Mouse (Mus musculus) forebrain, embryonic 14.5 days (tissue): Measurements from ENCODE around the gene Gm4707. TPM values are rescaled to one million over a fixed set of nuclear protein-coding genes. Genes with fewer than 3 reads are reported as not detected.

Experiments used
- ATAC-seq: fragments of 200-750 bp; cut with Nextera tagmentation; 2 replicates; pipeline ENCODE4 v1.8.0; 2017; ENCODE audit warnings: mild to moderate bottlenecking, moderate library complexity
- DNase-seq: peaks from one replicate; pipeline ENCODE4 v3.0.0-alpha.2; 2015; ENCODE audit warnings: low spot score
- H3K27ac ChIP-seq: fragments of 300-500 bp; sonication (generic); 2 replicates; pipeline ENCODE4 v1.5.1; 2014; ENCODE audit warnings: low read depth, mild to moderate bottlenecking, control low read depth, low read length, moderate library complexity
- H3K27me3 ChIP-seq: fragments of 300-500 bp; sonication (generic); replicated peaks from 2 replicates; pipeline ENCODE4 v1.6.1; 2014; ENCODE audit warnings: low read length, control low read depth, mixed read lengths; ENCODE audit not compliant: control insufficient read depth, insufficient read depth
- H3K36me3 ChIP-seq: fragments of 300-500 bp; sonication (generic); 2 replicates; pipeline ENCODE4 v1.6.1; 2014; ENCODE audit warnings: low read length, control low read depth; ENCODE audit not compliant: control insufficient read depth, insufficient read depth
- H3K4me1 ChIP-seq: fragments of 300-500 bp; sonication (generic); 2 replicates; pipeline ENCODE4 v1.6.1; 2014; ENCODE audit warnings: antibody characterized with exemption, low read length, control low read depth; ENCODE audit not compliant: control insufficient read depth, insufficient read depth
- H3K4me2 ChIP-seq: fragments of 300-500 bp; sonication (generic); 2 replicates; pipeline ENCODE4 v1.6.1; 2014; ENCODE audit warnings: mild to moderate bottlenecking, control low read depth, low read length
- H3K4me3 ChIP-seq: fragments of 300-500 bp; sonication (generic); 2 replicates; pipeline ENCODE4 v1.5.1; 2014; ENCODE audit warnings: low read depth, low read length, control low read depth
- H3K9ac ChIP-seq: fragments of 300-500 bp; sonication (generic); 2 replicates; pipeline ENCODE4 v1.6.1; 2014; ENCODE audit warnings: mild to moderate bottlenecking, low read length, control low read depth, moderate library complexity
- H3K9me3 ChIP-seq: fragments of 300-500 bp; sonication (generic); replicated peaks from 2 replicates; pipeline ENCODE4 v1.6.1; 2016; ENCODE audit warnings: low read length, control low read depth, mixed read lengths; ENCODE audit not compliant: control insufficient read depth
- WGBS: fragments of 180-500 bp; shearing (Covaris S2); extraction: QIAGEN DNeasy Blood & Tissue Kit; methylation state at CpG from one replicate; pipeline ENCODE4 v1.1.7; 2014; 5-methylcytosine and 5-hydroxymethylcytosine counted together
- polyA plus RNA-seq: library from polyadenylated mRNA; unstranded; fragments of >200 nt; fragmentation: Nextera tagmentation; extraction: Ambion mirVana; gene quantifications from 2 replicates; pipeline ENCODE4 v1.2.1, GENCODE M21; 2014

Gm4707 gene
- 0.43 and 0.45 TPM in 2 replicates for polyA plus RNA-seq

DNA sequence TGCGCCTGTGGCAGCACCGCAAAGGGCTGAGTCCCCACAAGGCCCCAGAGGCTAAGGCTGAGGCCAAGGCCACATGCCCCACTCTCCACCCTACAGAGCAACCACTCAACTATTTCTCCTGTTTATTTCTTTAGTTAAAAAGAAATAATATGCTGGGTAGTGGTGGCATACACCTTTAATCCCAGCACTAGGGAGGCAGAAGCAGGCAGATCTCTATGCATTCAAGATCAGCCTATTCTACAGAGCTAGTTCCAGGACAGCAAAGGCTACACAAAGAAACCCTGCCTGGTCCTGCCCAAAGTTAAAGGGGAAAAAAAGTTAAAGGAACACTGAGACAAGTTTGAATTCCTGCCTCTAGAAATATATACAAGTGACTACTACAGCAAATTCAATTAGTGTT lies at the start of gene Gm4707:
Gene Gm4707 (minus strand): TSS at position 101 of the 400 bp plus-strand sequence.
- DNase-seq = no peak
- Histone ChIP-seq H3K27ac (no peak within 1 kb of the TSS), H3K9ac (no peak within 1 kb of the TSS), H3K4me2 (no peak within 1 kb of the TSS), H3K36me3 (peaks cover 43% of the 10 kb centered on the region), H3K9me3 (no peaks in the 10 kb centered on the region), H3K27me3 (no peaks in the 10 kb centered on the region), H3K4me3 (no peak within 1 kb of the TSS), H3K4me1 (no peaks in the 10 kb centered on the region)
- WGBS = 98% methylated on average over 2 of the region's 2 CpGs
- ATAC-seq = no peak

DNA sequence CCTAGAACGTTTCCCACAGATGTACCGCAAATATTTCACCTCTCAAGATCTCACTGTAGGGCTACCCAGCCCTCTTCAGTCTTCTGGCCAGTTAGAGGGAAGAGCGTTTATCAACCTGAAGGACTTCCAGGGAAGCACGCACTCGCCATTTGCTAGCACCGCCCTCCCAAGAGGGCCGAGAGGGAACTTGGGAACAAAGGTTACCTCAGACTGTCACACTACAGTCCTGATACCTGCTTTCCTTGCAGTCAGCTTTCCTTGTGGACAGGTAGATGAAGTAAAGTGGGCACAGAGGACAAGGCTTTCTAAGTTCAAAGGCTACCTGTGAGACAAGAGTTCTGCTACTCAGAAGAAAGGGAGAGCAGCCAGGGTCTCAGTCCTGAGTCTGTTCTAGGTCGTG lies 47.1 kb upstream of the Gm4707 start:
- Histone ChIP-seq H3K4me2 (no peak overlapping the region), H3K9me3 (no peaks in the 10 kb centered on the region), H3K27me3 (no peaks in the 10 kb centered on the region), H3K4me1 (no peaks in the 10 kb centered on the region), H3K4me3 (no peak overlapping the region), H3K27ac (no peak overlapping the region), H3K36me3 (peaks cover 59% of the 10 kb centered on the region), H3K9ac (no peak overlapping the region)
- 91% methylated on average over 8 of the region's 8 CpGs for WGBS
- no peak for ATAC-seq
- DNase-seq = no peak

DNA sequence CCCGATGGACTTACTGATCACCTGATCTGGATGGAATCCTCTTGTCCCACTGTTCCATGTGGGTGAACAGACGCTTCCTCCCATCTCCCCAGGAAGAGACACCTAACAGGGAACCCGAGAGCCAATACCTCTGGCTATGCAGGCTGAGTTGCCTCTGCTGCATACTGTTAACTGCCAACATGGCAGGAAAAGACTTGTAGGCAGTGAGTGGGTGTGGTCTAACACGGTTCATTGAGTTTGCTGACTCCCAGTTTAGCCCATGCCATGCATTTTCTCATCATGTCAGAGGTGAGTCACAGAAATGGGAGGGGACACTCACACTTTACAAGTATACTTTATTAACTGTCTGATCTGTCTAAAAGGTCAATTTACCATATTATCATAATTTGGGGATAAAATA lies 36.1 kb upstream of the Gm4707 start:
- H3K4me3 ChIP-seq = no peak overlapping the region
- no peak overlapping the region for H3K4me2 ChIP-seq
- no peak overlapping the region for H3K9ac ChIP-seq
- H3K27ac ChIP-seq = no peak overlapping the region
- ATAC-seq (no peak), DNase-seq (no peak)
- WGBS = 91% methylated on average over 4 of the region's 4 CpGs
- H3K4me1 ChIP-seq = no peaks in the 10 kb centered on the region
- H3K27me3 ChIP-seq = no peaks in the 10 kb centered on the region
- H3K36me3 ChIP-seq = peaks cover 53% of the 10 kb centered on the region
- no peaks in the 10 kb centered on the region for H3K9me3 ChIP-seq

DNA sequence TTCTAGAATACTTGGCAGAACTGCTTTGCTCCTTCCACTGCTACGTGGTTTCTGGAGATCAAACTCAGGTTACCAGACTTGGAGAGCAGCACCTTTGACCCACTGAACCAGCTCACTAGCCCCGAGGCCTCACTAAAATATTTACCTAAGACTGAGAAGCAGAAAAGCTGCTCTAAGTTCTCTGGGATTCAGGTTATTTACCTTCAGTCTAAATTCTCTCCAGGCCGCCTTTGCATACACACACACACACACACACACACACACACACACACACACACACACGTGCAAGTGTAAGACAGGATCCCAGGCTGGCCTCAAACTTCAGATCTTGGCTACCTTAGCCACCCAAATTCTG lies 31.6 kb upstream of the Gm4707 start:
- H3K4me3 ChIP-seq = no peak overlapping the region
- 80% methylated on average over 4 of the region's 4 CpGs for WGBS
- H3K9ac ChIP-seq = no peak overlapping the region
- H3K4me2 ChIP-seq = no peak overlapping the region
- H3K27me3 ChIP-seq = no peaks in the 10 kb centered on the region
- ATAC-seq (no peak), DNase-seq (no peak)
- no peaks in the 10 kb centered on the region for H3K4me1 ChIP-seq
- no peak overlapping the region for H3K27ac ChIP-seq
- no peaks in the 10 kb centered on the region for H3K9me3 ChIP-seq
- H3K36me3 ChIP-seq = peaks cover 19% of the 10 kb centered on the region

DNA sequence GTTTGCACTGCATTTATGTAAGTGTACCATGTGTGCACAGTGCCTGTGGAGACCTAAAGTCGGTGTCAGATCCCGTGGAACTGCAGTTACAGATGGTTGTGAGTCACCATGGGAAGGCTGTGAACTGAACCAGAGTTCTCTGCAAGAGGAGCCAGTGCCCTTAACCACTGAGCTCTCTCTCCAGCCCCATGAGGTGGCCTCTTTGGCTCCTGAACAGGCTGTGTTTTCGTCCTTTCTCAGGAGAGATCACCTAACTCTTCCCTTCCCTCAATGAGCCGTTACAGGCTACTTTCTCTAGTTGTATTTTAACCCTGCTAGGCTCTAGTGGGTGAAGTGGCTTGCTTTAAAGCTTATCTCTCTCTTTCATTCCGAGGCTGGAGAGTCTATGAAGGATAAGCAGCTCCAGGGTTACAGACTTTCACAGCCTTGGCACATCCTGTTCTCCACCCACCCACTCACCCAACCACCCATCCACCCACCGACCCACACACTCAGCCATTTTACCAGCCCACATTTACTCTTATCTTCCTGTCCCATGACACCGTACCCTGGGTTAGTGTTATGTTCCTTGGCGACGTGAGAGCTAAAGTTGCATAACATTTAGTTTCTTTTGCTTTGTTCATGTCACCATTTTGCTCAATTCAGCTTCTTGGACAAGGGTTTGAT lies 31.1 kb upstream of the Gm4707 start:
- no peaks in the 10 kb centered on the region for H3K9me3 ChIP-seq
- H3K4me2 ChIP-seq = no peak overlapping the region
- no peak overlapping the region for H3K4me3 ChIP-seq
- H3K27ac ChIP-seq = no peak overlapping the region
- H3K27me3 ChIP-seq = no peaks in the 10 kb centered on the region
- DNase-seq (no peak), ATAC-seq (no peak)
- peaks cover 15% of the 10 kb centered on the region for H3K36me3 ChIP-seq
- no peaks in the 10 kb centered on the region for H3K4me1 ChIP-seq
- H3K9ac ChIP-seq = no peak overlapping the region
- 87% methylated on average over 9 of the region's 9 CpGs for WGBS

DNA sequence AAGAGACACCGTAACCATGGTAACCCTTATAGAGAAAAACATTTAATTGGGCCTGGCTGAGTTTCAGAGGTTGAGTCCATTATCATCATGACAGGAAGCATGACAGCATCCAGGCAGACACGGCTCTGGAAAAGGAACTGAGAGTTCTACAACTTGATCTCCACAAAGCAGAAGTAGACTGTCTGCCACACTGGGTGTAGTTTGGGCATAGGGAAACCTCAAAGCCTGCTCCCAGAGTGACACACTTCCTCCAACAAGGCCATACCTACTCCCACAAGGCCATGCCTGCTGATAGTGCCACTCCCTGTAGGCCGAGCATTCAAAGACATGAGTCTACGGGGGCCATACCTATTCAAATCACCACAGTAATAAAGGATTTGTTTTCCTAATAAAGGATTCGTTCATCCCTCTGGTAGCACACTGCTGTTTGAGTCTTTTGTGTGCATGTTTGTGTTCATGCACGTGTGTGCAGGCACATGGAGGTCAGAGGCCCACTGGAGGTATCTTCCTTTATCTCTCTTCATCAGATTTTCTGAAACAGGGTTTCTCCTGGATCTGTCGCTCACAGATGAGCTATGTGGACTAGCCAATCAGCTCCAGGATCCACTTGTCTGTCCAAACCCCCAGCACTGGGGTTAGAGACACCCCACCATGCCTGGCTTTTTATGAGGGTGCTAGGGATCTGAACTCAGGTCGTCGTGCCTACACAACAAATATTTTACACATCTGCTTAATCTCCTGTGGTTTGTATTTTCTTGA lies 30.2 kb upstream of the Gm4707 start:
- Histone ChIP-seq H3K4me3 (no peak overlapping the region), H3K9me3 (no peaks in the 10 kb centered on the region), H3K9ac (no peak overlapping the region), H3K4me1 (no peaks in the 10 kb centered on the region), H3K4me2 (no peak overlapping the region), H3K27me3 (no peaks in the 10 kb centered on the region), H3K27ac (no peak overlapping the region), H3K36me3 (peaks cover 6% of the 10 kb centered on the region)
- WGBS = 76% methylated on average over 9 of the region's 9 CpGs
- ATAC-seq (no peak), DNase-seq (no peak)

DNA sequence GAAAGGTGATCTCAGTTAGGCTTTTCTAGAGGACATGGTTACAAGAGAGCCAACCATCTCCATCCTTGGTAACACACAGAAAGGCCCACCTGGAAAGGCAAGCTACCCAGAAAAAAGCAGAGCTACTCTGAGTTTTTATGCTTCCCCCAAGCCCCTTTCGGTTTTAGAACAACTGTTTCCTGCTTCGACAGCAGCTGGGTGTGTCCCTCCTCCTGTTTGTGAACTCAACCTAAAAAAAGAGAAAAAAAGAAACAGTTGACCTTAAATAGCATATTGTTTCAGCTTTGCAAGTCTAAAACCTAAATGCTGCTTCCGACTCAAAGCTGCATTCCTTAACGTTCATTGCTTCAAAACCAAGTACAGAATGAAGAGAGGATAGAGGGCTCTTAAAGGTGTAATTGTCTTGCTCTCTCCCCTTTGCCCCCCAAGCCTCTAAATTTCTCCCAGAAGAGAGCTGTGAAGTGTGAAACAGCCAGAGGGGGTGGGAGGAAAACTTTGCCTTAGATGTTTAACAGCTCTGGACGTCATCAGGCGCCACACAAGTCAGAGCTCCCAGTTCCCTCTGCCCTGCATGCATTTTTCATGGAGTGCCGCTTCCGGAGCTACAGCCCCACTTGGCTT lies 26.6 kb upstream of the Gm4707 start:
- H3K4me1 ChIP-seq = no peaks in the 10 kb centered on the region
- no peak overlapping the region for H3K4me2 ChIP-seq
- no peak for ATAC-seq
- H3K4me3 ChIP-seq = no peak overlapping the region
- H3K27ac ChIP-seq = no peak overlapping the region
- DNase-seq = no peak
- H3K9ac ChIP-seq = no peak overlapping the region
- WGBS = 58% methylated on average over 8 of the region's 8 CpGs
- H3K9me3 ChIP-seq = no peaks in the 10 kb centered on the region
- H3K36me3 ChIP-seq = no peaks in the 10 kb centered on the region
- no peaks in the 10 kb centered on the region for H3K27me3 ChIP-seq

DNA sequence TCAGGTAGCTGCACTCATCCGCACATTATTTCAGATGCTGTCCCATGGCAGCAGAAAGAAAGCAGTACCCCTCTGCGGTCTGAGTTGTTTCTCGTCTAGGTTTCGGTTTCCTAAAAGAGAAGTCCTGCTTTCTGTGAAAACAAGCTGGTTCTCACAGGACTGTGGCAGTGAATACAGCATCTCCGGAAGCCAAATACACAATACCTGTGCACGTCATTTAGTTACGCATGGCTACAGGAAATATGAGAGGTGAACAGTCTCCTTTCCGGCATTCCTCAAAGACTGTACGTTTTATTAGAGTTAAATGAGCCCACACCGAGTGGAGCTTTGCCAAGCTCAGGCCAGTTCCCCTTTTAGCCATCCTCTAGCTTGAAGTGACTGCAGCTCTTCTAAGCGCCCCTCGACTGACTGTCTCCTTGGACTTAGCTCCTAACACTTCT lies 26.1 kb upstream of the Gm4707 start:
- no peak overlapping the region for H3K27ac ChIP-seq
- no peak overlapping the region for H3K4me3 ChIP-seq

DNA sequence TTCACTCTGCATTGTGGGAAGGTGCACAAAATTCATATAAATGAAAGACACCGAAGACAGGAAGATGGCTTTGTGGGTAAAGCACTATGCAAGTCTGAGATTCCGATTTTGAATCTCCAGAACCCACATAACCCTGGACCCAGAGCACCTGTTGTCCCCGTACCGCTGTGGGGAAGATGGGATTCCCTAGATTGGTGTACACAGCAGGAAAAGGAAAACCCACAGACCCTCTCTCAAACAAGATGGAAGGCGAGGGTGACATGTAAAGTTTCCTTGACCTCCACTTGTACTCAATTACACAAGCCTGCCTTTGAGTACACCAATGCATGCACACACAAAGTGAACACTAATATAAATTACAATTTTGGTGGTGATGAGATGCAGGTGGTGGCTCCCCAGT lies 25.0 kb upstream of the Gm4707 start:
- no peaks in the 10 kb centered on the region for H3K4me1 ChIP-seq
- ATAC-seq = no peak
- H3K9me3 ChIP-seq = no peaks in the 10 kb centered on the region
- no peak overlapping the region for H3K27ac ChIP-seq
- no peak overlapping the region for H3K4me2 ChIP-seq
- no peak for DNase-seq
- WGBS = 92% methylated on average over 5 of the region's 5 CpGs
- no peaks in the 10 kb centered on the region for H3K27me3 ChIP-seq
- no peak overlapping the region for H3K9ac ChIP-seq
- no peaks in the 10 kb centered on the region for H3K36me3 ChIP-seq
- no peak overlapping the region for H3K4me3 ChIP-seq

More for the DNA sequence above, 26.1 kb upstream of the Gm4707 start:
- Histone ChIP-seq H3K36me3 (no peaks in the 10 kb centered on the region), H3K27me3 (no peaks in the 10 kb centered on the region), H3K4me1 (no peaks in the 10 kb centered on the region), H3K4me2 (peak overlapping the region; percentile 2; the same call in 1 of the 2 replicates), H3K9me3 (no peaks in the 10 kb centered on the region), H3K9ac (no peak overlapping the region)
- WGBS = 53% methylated on average over 12 of the region's 12 CpGs
- DNase-seq = no peak
- ATAC-seq = no peak
